Mouse (Mus musculus): Measurements from ENCODE around the gene Ano1. TPM values are rescaled to one million over a fixed set of nuclear protein-coding genes. Genes with fewer than 3 reads are reported as not detected.

The Ano1 gene
- polyA plus RNA-seq, 1 experiment from 2014 or later: 48.8 TPM

GRCm38 (mm10) chr7:144627606-144628333, 124.0 kb downstream of the Ano1 start:
- H3K36me3 ChIP-seq (ENCODE audit: control insufficient read depth, insufficient read depth, low read length): peaks cover 3% of the 10 kb centered on the region; the same call in 1 of the 2 replicates
- WGBS: 52% methylated on average over 13 of the region's 13 CpGs
- no peak overlapping the region for H3K4me3 ChIP-seq (ENCODE audit: low read length)
- no peak overlapping the region for H3K9ac ChIP-seq (ENCODE audit: low read depth, low read length)
- no peaks in the 10 kb centered on the region for H3K9me3 ChIP-seq (ENCODE audit: control insufficient read depth, low read length)
- 0 out of 2 replicates have a peak, but pooled peaks cover 2% of the 10 kb centered on the region for H3K4me1 ChIP-seq (ENCODE audit: control insufficient read depth, insufficient read depth, low read length)
- H3K4me2 ChIP-seq (replicated peaks; ENCODE audit: low read depth, low read length): no peak overlapping the region
- no peaks in the 10 kb centered on the region for H3K27me3 ChIP-seq (ENCODE audit: control insufficient read depth, insufficient read depth, low read length)
- no peak for ATAC-seq (ENCODE audit: low FRiP score, low TSS enrichment)
- no peak overlapping the region for H3K27ac ChIP-seq (ENCODE audit: low read depth, low read length)

DNA sequence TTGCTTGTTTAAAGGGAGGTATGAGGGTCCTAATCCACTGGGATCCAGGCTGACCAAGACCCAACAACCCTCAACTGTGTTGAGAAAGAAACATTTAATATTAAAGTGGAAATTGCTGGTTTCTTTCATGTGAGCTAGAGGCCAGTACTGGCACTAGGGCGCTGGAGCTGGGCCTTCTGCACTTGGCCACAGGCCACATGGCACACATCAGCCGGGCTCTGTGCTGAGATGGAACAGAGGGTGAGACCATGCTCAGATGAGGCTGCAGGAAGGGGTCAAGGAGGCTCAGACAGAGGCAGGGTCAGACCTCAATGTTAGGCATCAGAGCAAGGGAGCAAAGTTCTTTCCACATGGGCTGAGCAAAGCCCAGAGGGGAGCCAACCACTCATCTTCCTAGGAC, 125.7 kb downstream of the Ano1 start:
- ATAC-seq (ENCODE audit: low FRiP score, low TSS enrichment): no peak
- WGBS: 91% methylated on average over 2 of the region's 2 CpGs
- no peak overlapping the region for H3K9ac ChIP-seq (ENCODE audit: low read depth, low read length)

DNA sequence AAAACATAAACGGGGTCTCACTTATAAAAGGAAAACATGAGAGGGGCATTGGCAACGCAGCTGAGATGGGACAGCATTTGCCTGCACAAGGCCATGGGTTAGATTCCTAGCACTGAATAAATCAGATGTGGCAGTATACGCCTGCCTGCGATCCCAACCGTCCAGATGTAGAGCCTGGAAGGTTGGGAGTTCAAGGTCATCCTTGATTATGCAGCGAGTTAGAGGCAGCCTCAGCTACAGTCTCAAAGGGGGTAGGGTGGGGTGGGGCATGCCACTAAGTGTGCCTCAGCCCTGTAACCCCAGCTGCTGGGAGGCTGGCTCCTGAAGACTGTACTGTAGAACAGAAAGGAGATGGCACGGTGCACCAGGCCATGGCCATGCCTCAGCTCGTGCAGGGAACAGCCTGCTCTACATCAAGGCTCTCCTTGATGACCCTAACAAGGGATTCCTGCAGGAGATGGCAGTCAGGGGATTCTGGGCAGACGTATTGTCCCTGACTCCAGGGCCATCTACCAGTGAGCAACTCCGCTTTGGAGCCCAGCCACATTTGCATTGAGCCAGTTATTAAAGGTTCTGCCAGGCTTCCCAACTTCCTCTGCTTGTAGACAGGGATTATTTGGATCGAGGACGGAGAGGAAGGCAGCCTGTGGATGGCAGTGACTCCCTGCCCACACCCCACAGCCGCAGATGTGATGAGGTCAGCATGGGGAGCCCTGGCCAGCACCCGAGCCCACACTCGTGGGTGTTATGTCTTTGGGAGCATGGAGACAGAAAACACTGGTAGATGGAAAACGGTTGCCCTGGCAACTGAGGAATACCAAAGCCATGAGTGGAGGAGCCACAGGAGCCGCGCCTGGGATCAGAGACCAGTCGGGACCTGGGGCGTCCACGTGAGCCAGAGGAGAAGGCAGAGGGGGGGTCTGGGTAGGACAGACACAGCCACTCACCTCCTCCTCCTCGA, 130.8 kb downstream of the Ano1 start:
- ATAC-seq (ENCODE audit: low FRiP score, low TSS enrichment): no peak
- Histone ChIP-seq H3K4me1 (ENCODE audit: control insufficient read depth, insufficient read depth, low read length) (no peaks in the 10 kb centered on the region), H3K4me2 (replicated peaks; ENCODE audit: low read depth, low read length) (no peak overlapping the region), H3K4me3 (ENCODE audit: low read length) (no peak overlapping the region), H3K27ac (ENCODE audit: low read depth, low read length) (no peak overlapping the region), H3K27me3 (ENCODE audit: control insufficient read depth, insufficient read depth, low read length) (no peaks in the 10 kb centered on the region), H3K9ac (ENCODE audit: low read depth, low read length) (no peak overlapping the region), H3K9me3 (ENCODE audit: control insufficient read depth, low read length) (no peaks in the 10 kb centered on the region), H3K36me3 (ENCODE audit: control insufficient read depth, insufficient read depth, low read length) (0 out of 2 replicates have a peak, but pooled peaks cover 4% of the 10 kb centered on the region)
- whole genome bisulfite sequencing: 71% methylated on average over 22 of the region's 22 CpGs

More for the DNA sequence above, 125.7 kb downstream of the Ano1 start:
- Histone ChIP-seq H3K36me3 (ENCODE audit: control insufficient read depth, insufficient read depth, low read length) (peaks cover 3% of the 10 kb centered on the region; the same call in 1 of the 2 replicates), H3K27ac (ENCODE audit: low read depth, low read length) (no peak overlapping the region), H3K9me3 (ENCODE audit: control insufficient read depth, low read length) (no peaks in the 10 kb centered on the region), H3K4me1 (ENCODE audit: control insufficient read depth, insufficient read depth, low read length) (0 out of 2 replicates have a peak, but pooled peaks cover 2% of the 10 kb centered on the region), H3K4me2 (replicated peaks; ENCODE audit: low read depth, low read length) (no peak overlapping the region), H3K4me3 (ENCODE audit: low read length) (no peak overlapping the region), H3K27me3 (ENCODE audit: control insufficient read depth, insufficient read depth, low read length) (no peaks in the 10 kb centered on the region)

GRCm38 (mm10) chr7:144620315-144620714, 131.5 kb downstream of the Ano1 start:
- no peak overlapping the region for H3K27ac ChIP-seq (ENCODE audit: low read depth, low read length)

GRCm38 (mm10) chr7:144615343-144615742, 136.4 kb downstream of the Ano1 start:
- H3K4me1 ChIP-seq (ENCODE audit: control insufficient read depth, insufficient read depth, low read length): no peaks in the 10 kb centered on the region
- H3K36me3 ChIP-seq (ENCODE audit: control insufficient read depth, insufficient read depth, low read length): 0 out of 2 replicates have a peak, but pooled peaks cover 3% of the 10 kb centered on the region
- no peak overlapping the region for H3K4me3 ChIP-seq (ENCODE audit: low read length)
- 62% methylated on average over 6 of the region's 6 CpGs for WGBS
- H3K27me3 ChIP-seq (ENCODE audit: control insufficient read depth, insufficient read depth, low read length): no peaks in the 10 kb centered on the region
- ATAC-seq (ENCODE audit: low FRiP score, low TSS enrichment): no peak
- no peak overlapping the region for H3K4me2 ChIP-seq (replicated peaks; ENCODE audit: low read depth, low read length)
- no peak overlapping the region for H3K27ac ChIP-seq (ENCODE audit: low read depth, low read length)
- H3K9ac ChIP-seq (ENCODE audit: low read depth, low read length): no peak overlapping the region
- no peaks in the 10 kb centered on the region for H3K9me3 ChIP-seq (ENCODE audit: control insufficient read depth, low read length)

More at GRCm38 (mm10) chr7:144620315-144620714, 131.5 kb downstream of the Ano1 start:
- no peaks in the 10 kb centered on the region for H3K9me3 ChIP-seq (ENCODE audit: control insufficient read depth, low read length)
- no peak for ATAC-seq (ENCODE audit: low FRiP score, low TSS enrichment)
- H3K4me2 ChIP-seq (replicated peaks; ENCODE audit: low read depth, low read length): no peak overlapping the region
- H3K4me1 ChIP-seq (ENCODE audit: control insufficient read depth, insufficient read depth, low read length): no peaks in the 10 kb centered on the region
- H3K27me3 ChIP-seq (ENCODE audit: control insufficient read depth, insufficient read depth, low read length): no peaks in the 10 kb centered on the region
- H3K36me3 ChIP-seq (ENCODE audit: control insufficient read depth, insufficient read depth, low read length): 0 out of 2 replicates have a peak, but pooled peaks cover 3% of the 10 kb centered on the region
- no peak overlapping the region for H3K9ac ChIP-seq (ENCODE audit: low read depth, low read length)
- no peak overlapping the region for H3K4me3 ChIP-seq (ENCODE audit: low read length)

DNA sequence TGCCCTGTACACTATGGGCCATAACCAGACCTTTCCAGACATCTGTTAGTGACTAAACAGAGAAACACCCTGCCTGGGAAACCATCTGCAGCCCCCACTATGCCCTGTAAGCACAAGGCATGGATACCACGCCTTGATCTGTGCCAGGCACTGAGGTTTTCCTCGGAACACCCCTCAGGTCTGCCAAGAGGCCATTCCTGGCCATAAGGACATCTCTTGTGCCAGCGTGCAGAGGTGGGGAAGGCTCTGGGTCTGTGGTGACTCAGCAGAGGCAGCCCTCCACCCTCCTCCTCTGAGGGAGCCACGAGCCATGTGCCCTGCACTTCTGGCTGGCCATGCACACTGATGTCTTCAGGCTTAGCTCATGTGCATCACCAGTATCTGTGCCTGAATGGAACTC, 138.9 kb downstream of the Ano1 start:
- Histone ChIP-seq H3K4me1 (ENCODE audit: control insufficient read depth, insufficient read depth, low read length) (no peaks in the 10 kb centered on the region), H3K36me3 (ENCODE audit: control insufficient read depth, insufficient read depth, low read length) (0 out of 2 replicates have a peak, but pooled peaks cover 3% of the 10 kb centered on the region), H3K9ac (ENCODE audit: low read depth, low read length) (no peak overlapping the region), H3K4me2 (replicated peaks; ENCODE audit: low read depth, low read length) (no peak overlapping the region), H3K27ac (ENCODE audit: low read depth, low read length) (no peak overlapping the region), H3K4me3 (ENCODE audit: low read length) (no peak overlapping the region), H3K27me3 (ENCODE audit: control insufficient read depth, insufficient read depth, low read length) (no peaks in the 10 kb centered on the region), H3K9me3 (ENCODE audit: control insufficient read depth, low read length) (no peaks in the 10 kb centered on the region)
- WGBS: 80% methylated on average over 4 of the region's 4 CpGs
- ATAC-seq (ENCODE audit: low FRiP score, low TSS enrichment): no peak

- Histone ChIP-seq H3K36me3 (ENCODE audit: control insufficient read depth, insufficient read depth, low read length) (0 out of 2 replicates have a peak, but pooled peaks cover 2% of the 10 kb centered on the region), H3K27me3 (ENCODE audit: control insufficient read depth, insufficient read depth, low read length) (no peaks in the 10 kb centered on the region), H3K9me3 (ENCODE audit: control insufficient read depth, low read length) (no peaks in the 10 kb centered on the region), H3K4me3 (ENCODE audit: low read length) (no peak overlapping the region), H3K9ac (ENCODE audit: low read depth, low read length) (no peak overlapping the region), H3K4me1 (ENCODE audit: control insufficient read depth, insufficient read depth, low read length) (no peaks in the 10 kb centered on the region), H3K27ac (ENCODE audit: low read depth, low read length) (no peak overlapping the region), H3K4me2 (replicated peaks; ENCODE audit: low read depth, low read length) (no peak overlapping the region)
- no peak for ATAC-seq (ENCODE audit: low FRiP score, low TSS enrichment)
- 81% methylated on average over 4 of the region's 4 CpGs for whole genome bisulfite sequencing
These were observed 139.4 kb downstream of the Ano1 start for GRCm38 (mm10) chr7:144612351-144612750.

- H3K9me3 ChIP-seq (ENCODE audit: control insufficient read depth, low read length): no peaks in the 10 kb centered on the region
- no peaks in the 10 kb centered on the region for H3K27me3 ChIP-seq (ENCODE audit: control insufficient read depth, insufficient read depth, low read length)
- H3K4me2 ChIP-seq (replicated peaks; ENCODE audit: low read depth, low read length): no peak overlapping the region
- H3K36me3 ChIP-seq (ENCODE audit: control insufficient read depth, insufficient read depth, low read length): no peaks in the 10 kb centered on the region
- no peak for ATAC-seq (ENCODE audit: low FRiP score, low TSS enrichment)
- no peak overlapping the region for H3K4me3 ChIP-seq (ENCODE audit: low read length)
- H3K27ac ChIP-seq (ENCODE audit: low read depth, low read length): no peak overlapping the region
- 89% methylated on average over 16 of the region's 16 CpGs for WGBS
- no peaks in the 10 kb centered on the region for H3K4me1 ChIP-seq (ENCODE audit: control insufficient read depth, insufficient read depth, low read length)
- H3K9ac ChIP-seq (ENCODE audit: low read depth, low read length): no peak overlapping the region
These were observed 140.2 kb downstream of the Ano1 start for GRCm38 (mm10) chr7:144611595-144611994.
